Mouse (Mus musculus): ENCODE data around the gene Ank.

GRCm38 (mm10) chr15:27549071-27549470 is 82.6 kb downstream of the Ank start:
- TF ChIP-seq CTCF (conservative IDR thresholded peaks at IDR 0.05; ENCODE audit: low read length), result no peak
- TF ChIP-seq NANOG (IDR thresholded peaks at IDR 0.05; ENCODE audit: borderline replicate concordance, low read length), result no peak
- no peak for TF ChIP-seq POU5F1 (IDR thresholded peaks at IDR 0.05; ENCODE audit: borderline replicate concordance, low read length)

Data from E14TG2a.4 (cell line).